Mouse (Mus musculus): ENCODE measurements around the gene Tdrd12. TPM values are rescaled to one million over a fixed set of nuclear protein-coding genes. Genes with fewer than 3 reads are reported as not detected.
"Not testable (repeated sequence)": the region's sequence is repeated elsewhere in the genome, so short reads cannot be mapped to it uniquely, and the experiment has no call there.

The Tdrd12 gene
- total RNA-seq (2021): under 1 TPM; 0.40 to 0.59 TPM
- long read RNA-seq, experiment 1: 0 reads
- long read RNA-seq, experiment 2, partial matches to known transcripts: 0 of 2 reads
- long read RNA-seq, experiment 2, other reads (novel, unspliced or antisense): 2 of 2 reads

- no peak for DNase-seq (ENCODE audit: low spot score in 2 of 2)
Observed at GRCm38 (mm10) chr7:35537562-35537961, at the start of gene Tdrd12. TSS of gene Tdrd12 (minus strand) at chr7:35537745.

- DNase-seq (ENCODE audit: low spot score in 2 of 2): no peak
Observed at GRCm38 (mm10) chr7:35586906-35587445, 49.4 kb upstream of the Tdrd12 start.

- peak; percentile 92 to 96 for DNase-seq (ENCODE audit: low spot score in 2 of 2)
Observed at GRCm38 (mm10) chr7:35586055-35586905, 48.7 kb upstream of the Tdrd12 start, which contains the start of gene Ankrd27. TSS of gene Ankrd27 (plus strand) at chr7:35586244.

- DNase-seq (ENCODE audit: low spot score in 2 of 2): no peak
Observed at GRCm38 (mm10) chr7:35585191-35586054, 47.9 kb upstream of the Tdrd12 start, which contains the start of gene Rgs9bp. TSS of gene Rgs9bp (minus strand) at chr7:35585582.

GRCm38 (mm10) chr7:35584786-35585190 lies 47.2 kb upstream of the Tdrd12 start:
- DNase-seq (ENCODE audit: low spot score in 2 of 2): no peak

- DNase-seq (ENCODE audit: low spot score in 2 of 2): no peak
Observed at GRCm38 (mm10) chr7:35584068-35584785, 46.7 kb upstream of the Tdrd12 start.

GRCm38 (mm10) chr7:35583476-35584025 lies 46.0 kb upstream of the Tdrd12 start:
- DNase-seq (ENCODE audit: low spot score in 2 of 2): no peak

- DNase-seq (ENCODE audit: low spot score in 2 of 2): no peak
Observed at GRCm38 (mm10) chr7:35582719-35583118, 45.2 kb upstream of the Tdrd12 start.

- no peak for DNase-seq (ENCODE audit: low spot score in 2 of 2)
Observed at GRCm38 (mm10) chr7:35579849-35580248, 42.3 kb upstream of the Tdrd12 start.

- DNase-seq (ENCODE audit: low spot score in 2 of 2): not testable (repeated sequence)
Observed at GRCm38 (mm10) chr7:35570883-35571282, 33.3 kb upstream of the Tdrd12 start.

GRCm38 (mm10) chr7:35569724-35570123 lies 32.2 kb upstream of the Tdrd12 start:
- DNase-seq (ENCODE audit: low spot score in 2 of 2): not testable (repeated sequence)

GRCm38 (mm10) chr7:35565965-35566364 lies 28.4 kb upstream of the Tdrd12 start:
- not testable (repeated sequence) for DNase-seq (ENCODE audit: low spot score in 2 of 2)

GRCm38 (mm10) chr7:35564872-35565271 lies 27.3 kb upstream of the Tdrd12 start:
- DNase-seq (ENCODE audit: low spot score in 2 of 2): not testable (repeated sequence)

GRCm38 (mm10) chr7:35564067-35564865 lies 26.7 kb upstream of the Tdrd12 start:
- DNase-seq (ENCODE audit: low spot score in 2 of 2): no peak

GRCm38 (mm10) chr7:35563071-35563470 lies 25.5 kb upstream of the Tdrd12 start:
- no peak for DNase-seq (ENCODE audit: low spot score in 2 of 2)

- DNase-seq (ENCODE audit: low spot score in 2 of 2): no peak
Observed at GRCm38 (mm10) chr7:35559838-35560237, 22.3 kb upstream of the Tdrd12 start.

GRCm38 (mm10) chr7:35558681-35559080 lies 21.1 kb upstream of the Tdrd12 start:
- no peak for DNase-seq (ENCODE audit: low spot score in 2 of 2)

GRCm38 (mm10) chr7:35557577-35557976 lies 20.0 kb upstream of the Tdrd12 start:
- no peak for DNase-seq (ENCODE audit: low spot score in 2 of 2)

- DNase-seq (ENCODE audit: low spot score in 2 of 2): no peak
Observed at GRCm38 (mm10) chr7:35556905-35557304, 19.4 kb upstream of the Tdrd12 start.

Measured in left cerebral cortex, adult 18-20 months (tissue).